Mouse (Mus musculus) erythroblast, adult 5-6 weeks (primary cell): ENCODE data around the gene Tas2r104. TPM values are rescaled to one million over a fixed set of nuclear protein-coding genes. Genes with fewer than 3 reads are reported as not detected.

Experiments used
- ATAC-seq: replicated peaks from 2 replicates; pipeline ENCODE4 v1.8.0; 2016; ENCODE audit warnings: moderate number of reproducible peaks, mild to moderate bottlenecking, moderate TSS enrichment, inconsistent platforms; ENCODE audit not compliant: poor library complexity, low FRiP score, severe bottlenecking
- total RNA-seq, 2 experiments: library from RNA; stranded (forward) in 1 of 2; stranded (reverse) in 1 of 2; fragments of 150-400 nt in 1 of 2; fragments of 200-764, 138-1000 nt in 1 of 2; gene quantifications; 2 replicates each; pipeline versions ENCODE4 v1.2.3 to v1.2.4; 2015 to 2017; ENCODE audit warnings: low replicate concordance in 2 of 2

The Tas2r104 gene
- total RNA-seq (2015; ENCODE audit: low replicate concordance) (not detected in 2 replicates), total RNA-seq (2017; ENCODE audit: low replicate concordance) (not detected in 2 replicates)

GRCm38 (mm10) chr6:131685644-131686043 is at the start of gene Tas2r104:
Gene Tas2r104 (minus strand): TSS chr6:131685744.
- ATAC-seq: no peak

- ATAC-seq: no peak
Observed at GRCm38 (mm10) chr6:131712803-131713202, 27.3 kb upstream of the Tas2r104 start.

GRCm38 (mm10) chr6:131689963-131690362 is 4.4 kb upstream of the Tas2r104 start, which contains the start of gene Tas2r114:
Gene Tas2r114 (minus strand): TSS chr6:131690063.
- ATAC-seq: no peak

GRCm38 (mm10) chr6:131687395-131687794 is 1.9 kb upstream of the Tas2r104 start, which contains the start of gene Tas2r105:
Gene Tas2r105 (minus strand): TSS chr6:131687495.
- no peak for ATAC-seq

- no peak for ATAC-seq
Observed at GRCm38 (mm10) chr6:131678786-131679185, 6.8 kb downstream of the Tas2r104 start, which contains the start of gene Tas2r106. Gene Tas2r106 (minus strand): TSS chr6:131678886.

GRCm38 (mm10) chr6:131660049-131660448 is 25.5 kb downstream of the Tas2r104 start, which contains the start of gene Tas2r107:
Gene Tas2r107 (minus strand): TSS chr6:131660149.
- ATAC-seq: no peak

Other genes starting within 250 kb of the Tas2r104 start
- not detected in 2 replicates for gene 5430401F13Rik, start 199.3 kb downstream of the Tas2r104 start, total RNA-seq (2015; ENCODE audit: low replicate concordance)
- gene 5430401F13Rik, start 199.3 kb downstream of the Tas2r104 start, total RNA-seq (2017; ENCODE audit: low replicate concordance): not detected in 2 replicates
- gene Gm6619, start 199.3 kb downstream of the Tas2r104 start, total RNA-seq (2015; ENCODE audit: low replicate concordance): not detected in 2 replicates
- not detected in 2 replicates for gene Gm6619, start 199.3 kb downstream of the Tas2r104 start, total RNA-seq (2017; ENCODE audit: low replicate concordance)
- gene Tas2r130, start 54.8 kb downstream of the Tas2r104 start, total RNA-seq (2015; ENCODE audit: low replicate concordance): not detected in 2 replicates
- not detected in 2 replicates for gene Tas2r130, start 54.8 kb downstream of the Tas2r104 start, total RNA-seq (2017; ENCODE audit: low replicate concordance)
- gene Tas2r107, start 25.6 kb downstream of the Tas2r104 start, total RNA-seq (2015; ENCODE audit: low replicate concordance): not detected in 2 replicates
- gene Tas2r107, start 25.6 kb downstream of the Tas2r104 start, total RNA-seq (2017; ENCODE audit: low replicate concordance): not detected in 2 replicates
- not detected in 2 replicates for gene Tas2r106, start 6.9 kb downstream of the Tas2r104 start, total RNA-seq (2015; ENCODE audit: low replicate concordance)
- gene Tas2r106, start 6.9 kb downstream of the Tas2r104 start, total RNA-seq (2017; ENCODE audit: low replicate concordance): not detected in 2 replicates
- not detected in 2 replicates for gene Tas2r105, start 1.8 kb upstream of the Tas2r104 start, total RNA-seq (2015; ENCODE audit: low replicate concordance)
- gene Tas2r105, start 1.8 kb upstream of the Tas2r104 start, total RNA-seq (2017; ENCODE audit: low replicate concordance): not detected in 2 replicates
- not detected in 2 replicates for gene Tas2r114, start 4.3 kb upstream of the Tas2r104 start, total RNA-seq (2015; ENCODE audit: low replicate concordance)
- gene Tas2r114, start 4.3 kb upstream of the Tas2r104 start, total RNA-seq (2017; ENCODE audit: low replicate concordance): not detected in 2 replicates